In genomic region chr9:106203990-106204851, GRCm38 (mm10) we compare ENCODE assay signal across 8 mouse cellular contexts. TPM values are rescaled to one million over a fixed set of nuclear protein-coding genes. Genes with fewer than 3 reads are reported as not detected.
DNase-seq lines count a peak whose midpoint lies in the region; ATAC-seq and TF ChIP-seq lines count a peak whose summit lies in the region.

No protein-coding gene starts in this region.

- no peak for TF ChIP-seq POLR2A in bone marrow macrophage, adult 2 months (IDR thresholded peaks at IDR 0.05; ENCODE audit: borderline replicate concordance, low read depth, low read length)

- H3K9ac ChIP-seq in forebrain, embryonic 12.5 days = 0 out of 2 replicates have a peak overlapping the region, but pooled peaks have one; percentile 75
- H3K9ac ChIP-seq in limb, embryonic 11.5 days (ENCODE audit: low read length) = no peak overlapping the region; the same call in 1 of the 2 replicates
- peak overlapping the region; percentile 83; the same call in 1 of the 2 replicates for H3K9ac ChIP-seq in midbrain, postnatal 0 days (replicated peaks; ENCODE audit: low read length, poor library complexity, severe bottlenecking)

- H3K9me3 ChIP-seq in forebrain, embryonic 12.5 days = no peaks in the 10 kb centered on the region
- no peaks in the 10 kb centered on the region for H3K9me3 ChIP-seq in limb, embryonic 11.5 days (ENCODE audit: control insufficient read depth, low read length)
- no peaks in the 10 kb centered on the region for H3K9me3 ChIP-seq in midbrain, postnatal 0 days (ENCODE audit: low read length)

- peak overlapping the region; percentile 60 for H3K4me3 ChIP-seq in left cerebral cortex, adult 2 months
- H3K4me3 ChIP-seq in bone marrow macrophage, adult 2 months (ENCODE audit: insufficient read depth, low read length) = peak overlapping the region; percentile 76
- peak overlapping the region; percentile 63; the same call in 1 of the 2 replicates for H3K4me3 ChIP-seq in forebrain, embryonic 12.5 days (replicated peaks)
- H3K4me3 ChIP-seq in limb, embryonic 11.5 days (ENCODE audit: low read depth, low read length) = peak overlapping the region; percentile 57
- peak overlapping the region; percentile 70 for H3K4me3 ChIP-seq in midbrain, postnatal 0 days (ENCODE audit: low read depth, low read length)

- H3K27ac ChIP-seq in left cerebral cortex, adult 2 months = peak overlapping the region; percentile 99
- H3K27ac ChIP-seq in bone marrow macrophage, adult 2 months (ENCODE audit: insufficient read depth, low read depth, low read length) = peak overlapping the region; percentile 61
- no peak overlapping the region for H3K27ac ChIP-seq in forebrain, embryonic 12.5 days
- no peak overlapping the region for H3K27ac ChIP-seq in limb, embryonic 11.5 days (replicated peaks; ENCODE audit: low read depth, low read length)
- no peak overlapping the region for H3K27ac ChIP-seq in midbrain, postnatal 0 days (ENCODE audit: low read depth, low read length)

- intact Hi-C loops in left cerebral cortex, adult 2 months (cut with DNase I) = loop anchor here (2.0 kb wide), 1 partner anchor 33 kb away; the partner anchor contains the start of gene Wdr82
- intact Hi-C loops in left cerebral cortex, postnatal 25 days (cut with DNase I) = loop anchor here (2.0 kb wide), 1 partner anchor 33 kb away; the partner anchor contains the start of gene Wdr82

- H3K27me3 ChIP-seq in forebrain, embryonic 12.5 days = 0 out of 2 replicates have a peak, but pooled peaks cover 5% of the 10 kb centered on the region
- no peaks in the 10 kb centered on the region for H3K27me3 ChIP-seq in limb, embryonic 11.5 days (ENCODE audit: control insufficient read depth, insufficient read depth, low read length)
- no peaks in the 10 kb centered on the region for H3K27me3 ChIP-seq in midbrain, postnatal 0 days (ENCODE audit: insufficient read depth, low read length)

- ATAC-seq in forebrain, embryonic 12.5 days (ENCODE audit: low FRiP score) = no peak
- no peak for ATAC-seq in limb, embryonic 11.5 days (ENCODE audit: insufficient number of reproducible peaks, low FRiP score, low TSS enrichment, low read depth)
- no peak for ATAC-seq in midbrain, postnatal 0 days (ENCODE audit: low FRiP score)

- H3K4me2 ChIP-seq in forebrain, embryonic 12.5 days = peak overlapping the region; percentile 69
- H3K4me2 ChIP-seq in limb, embryonic 11.5 days (ENCODE audit: low read depth, severe bottlenecking) = peak overlapping the region; percentile 69; the same call in 1 of the 2 replicates
- H3K4me2 ChIP-seq in midbrain, postnatal 0 days (ENCODE audit: low read depth, low read length, poor library complexity, severe bottlenecking) = peak overlapping the region; percentile 67

- H3K36me3 ChIP-seq in forebrain, embryonic 12.5 days (replicated peaks) = no peaks in the 10 kb centered on the region; the same call in 1 of the 2 replicates
- H3K36me3 ChIP-seq in limb, embryonic 11.5 days (ENCODE audit: control insufficient read depth, insufficient read depth, low read length) = no peaks in the 10 kb centered on the region; the same call in 1 of the 2 replicates
- peaks cover 5% of the 10 kb centered on the region; the same call in 1 of the 2 replicates for H3K36me3 ChIP-seq in midbrain, postnatal 0 days (ENCODE audit: insufficient read depth, low read length)

- DNase-seq in left cerebral cortex, adult 2 months (ENCODE audit: extremely low spot score in 1 of 2, low spot score in 2 of 2) = no peak
- no peak for DNase-seq in left cerebral cortex, postnatal 25 days (ENCODE audit: low spot score in 2 of 2)
- DNase-seq in limb, embryonic 11.5 days (ENCODE audit: low spot score) = no peak
- peak; percentile 36 for DNase-seq in midbrain, postnatal 0 days (ENCODE audit: low spot score)
- no peak for DNase-seq in ovary, postnatal 36 days (ENCODE audit: low spot score)
- DNase-seq in urinary bladder, postnatal 25 days (ENCODE audit: low spot score) = no peak

- peaks cover 42% of the 10 kb centered on the region for H3K4me1 ChIP-seq in bone marrow macrophage, adult 2 months (ENCODE audit: control insufficient read depth, insufficient read depth, low read length)
- peaks cover 38% of the 10 kb centered on the region for H3K4me1 ChIP-seq in forebrain, embryonic 12.5 days
- H3K4me1 ChIP-seq in limb, embryonic 11.5 days (ENCODE audit: control insufficient read depth, insufficient read depth, low read length) = peaks cover 10% of the 10 kb centered on the region
- peaks cover 12% of the 10 kb centered on the region; the same call in 1 of the 2 replicates for H3K4me1 ChIP-seq in midbrain, postnatal 0 days (ENCODE audit: insufficient read depth, low read length)

- no peak for TF ChIP-seq CTCF in left cerebral cortex, adult 2 months (IDR thresholded peaks at IDR 0.05)
- TF ChIP-seq CTCF in bone marrow macrophage, adult 2 months (IDR thresholded peaks at IDR 0.05; ENCODE audit: low read depth, low read length) = no peak
- TF ChIP-seq CTCF in midbrain, postnatal 0 days (IDR thresholded peaks at IDR 0.05) = no peak

- 87% methylated on average over 7 of the region's 7 CpGs for WGBS in forebrain, embryonic 12.5 days
- WGBS in limb, embryonic 11.5 days = 73% methylated on average over 7 of the region's 7 CpGs
- 76% methylated on average over 6 of the region's 7 CpGs for WGBS in midbrain, postnatal 0 days

RNA-seq across cellular contexts. Expression of gene Twf2, which starts 1.3 kb away (rescaled TPM):
- total RNA-seq in left cerebral cortex, adult 2 months (2021) = 10 to 100 TPM; 60.3 to 61.1 TPM
- total RNA-seq in left cerebral cortex, postnatal 25 days (2021) = 10 to 100 TPM; 55.1 to 59.6 TPM
- polyA plus RNA-seq in bone marrow macrophage, adult 2 months (2012; ENCODE audit: insufficient read depth, insufficient read length, missing spikeins) = 99.0 and 113 TPM in 2 replicates
- 53.9 and 59.3 TPM in 2 replicates for polyA plus RNA-seq in forebrain, embryonic 12.5 days (2016; fragmentation: Nextera tagmentation; extraction: Ambion mirVana)
- 66.5 and 68.5 TPM in 2 replicates for polyA plus RNA-seq in limb, embryonic 11.5 days (2014; fragmentation: Nextera tagmentation; extraction: Ambion mirVana)
- total RNA-seq in midbrain, postnatal 0 days (2014; rRNA removed) = 60.1 and 78.3 TPM in 2 replicates
- polyA plus RNA-seq in midbrain, postnatal 0 days (2015; fragmentation: Nextera tagmentation; extraction: Ambion mirVana) = 41.6 and 47.4 TPM in 2 replicates

RNA-seq across cellular contexts. Expression of gene Ppm1m, which starts 4.7 kb away (rescaled TPM):
- total RNA-seq in left cerebral cortex, adult 2 months (2021) = 10 to 100 TPM; 22.2 to 26.4 TPM
- total RNA-seq in left cerebral cortex, postnatal 25 days (2021) = 10 to 100 TPM; 18.0 to 24.7 TPM
- 41.5 and 42.6 TPM in 2 replicates for polyA plus RNA-seq in bone marrow macrophage, adult 2 months (2012; ENCODE audit: insufficient read depth, insufficient read length, missing spikeins)
- 29.6 and 33.3 TPM in 2 replicates for polyA plus RNA-seq in forebrain, embryonic 12.5 days (2016; fragmentation: Nextera tagmentation; extraction: Ambion mirVana)
- polyA plus RNA-seq in limb, embryonic 11.5 days (2014; fragmentation: Nextera tagmentation; extraction: Ambion mirVana) = 42.2 and 42.4 TPM in 2 replicates
- 16.2 and 27.7 TPM in 2 replicates for total RNA-seq in midbrain, postnatal 0 days (2014; rRNA removed)
- 18.5 and 21.3 TPM in 2 replicates for polyA plus RNA-seq in midbrain, postnatal 0 days (2015; fragmentation: Nextera tagmentation; extraction: Ambion mirVana)

RNA-seq across cellular contexts. Expression of gene Tlr9, which starts 18.2 kb away (rescaled TPM):
- 1 to 10 TPM in 1 of 2 experiments, under 1 TPM in 1; 0.82 to 1.1 TPM for total RNA-seq in left cerebral cortex, adult 2 months (2021)
- 1 to 10 TPM; 1.1 to 1.2 TPM for total RNA-seq in left cerebral cortex, postnatal 25 days (2021)
- 41.6 and 61.6 TPM in 2 replicates for polyA plus RNA-seq in bone marrow macrophage, adult 2 months (2012; ENCODE audit: insufficient read depth, insufficient read length, missing spikeins)
- polyA plus RNA-seq in forebrain, embryonic 12.5 days (2016; fragmentation: Nextera tagmentation; extraction: Ambion mirVana) = not detected in 2 replicates
- polyA plus RNA-seq in limb, embryonic 11.5 days (2014; fragmentation: Nextera tagmentation; extraction: Ambion mirVana) = not detected in 2 replicates
- 0.49 and 0.85 TPM in 2 replicates for total RNA-seq in midbrain, postnatal 0 days (2014; rRNA removed)
- polyA plus RNA-seq in midbrain, postnatal 0 days (2015; fragmentation: Nextera tagmentation; extraction: Ambion mirVana) = 0.07 and 0.16 TPM in 2 replicates

RNA-seq across cellular contexts. Expression of gene Wdr82, which starts 33.5 kb away (rescaled TPM):
- 100 to 1,000 TPM; 117 to 126 TPM for total RNA-seq in left cerebral cortex, adult 2 months (2021)
- total RNA-seq in left cerebral cortex, postnatal 25 days (2021) = 100 to 1,000 TPM; 136 to 141 TPM
- polyA plus RNA-seq in bone marrow macrophage, adult 2 months (2012; ENCODE audit: insufficient read depth, insufficient read length, missing spikeins) = 30.8 and 37.0 TPM in 2 replicates
- polyA plus RNA-seq in forebrain, embryonic 12.5 days (2016; fragmentation: Nextera tagmentation; extraction: Ambion mirVana) = 38.1 and 41.2 TPM in 2 replicates
- 26.4 and 31.3 TPM in 2 replicates for polyA plus RNA-seq in limb, embryonic 11.5 days (2014; fragmentation: Nextera tagmentation; extraction: Ambion mirVana)
- 245 and 261 TPM in 2 replicates for total RNA-seq in midbrain, postnatal 0 days (2014; rRNA removed)
- 30.6 and 31.7 TPM in 2 replicates for polyA plus RNA-seq in midbrain, postnatal 0 days (2015; fragmentation: Nextera tagmentation; extraction: Ambion mirVana)

RNA-seq across cellular contexts. Expression of gene Alas1, which starts 44.2 kb away (rescaled TPM):
- total RNA-seq in left cerebral cortex, adult 2 months (2021) = 100 to 1,000 TPM; 138 to 140 TPM
- total RNA-seq in left cerebral cortex, postnatal 25 days (2021) = 100 to 1,000 TPM; 135 to 144 TPM
- polyA plus RNA-seq in bone marrow macrophage, adult 2 months (2012; ENCODE audit: insufficient read depth, insufficient read length, missing spikeins) = 67.2 and 70.5 TPM in 2 replicates
- polyA plus RNA-seq in forebrain, embryonic 12.5 days (2016; fragmentation: Nextera tagmentation; extraction: Ambion mirVana) = 78.0 and 79.0 TPM in 2 replicates
- 79.6 and 84.7 TPM in 2 replicates for polyA plus RNA-seq in limb, embryonic 11.5 days (2014; fragmentation: Nextera tagmentation; extraction: Ambion mirVana)
- 51.5 and 76.1 TPM in 2 replicates for total RNA-seq in midbrain, postnatal 0 days (2014; rRNA removed)
- polyA plus RNA-seq in midbrain, postnatal 0 days (2015; fragmentation: Nextera tagmentation; extraction: Ambion mirVana) = 84.4 and 86.8 TPM in 2 replicates

Comparison
In these comparisons a context has a peak if more than half of its experiments do, and no peak if none do; other contexts are left out.
1. H3K27ac ChIP-seq: peak in left cerebral cortex, adult 2 months (single experiment) and bone marrow macrophage, adult 2 months (single experiment); none in forebrain, embryonic 12.5 days (single experiment), limb, embryonic 11.5 days (single experiment) and midbrain, postnatal 0 days (single experiment).
2. RNA of gene Tlr9, which starts 18.2 kb away (polyA plus RNA-seq): 41.6 to 61.6 TPM in bone marrow macrophage, adult 2 months; 0.07 to 0.16 TPM in midbrain, postnatal 0 days, not detected in forebrain, embryonic 12.5 days and not detected in limb, embryonic 11.5 days; every median in the first group is over 10 times any median in the second.
3. Peak in every context shown above with its lines, with median percentiles within 50 percentile points of each other: H3K4me3 ChIP-seq and H3K4me2 ChIP-seq.